Mouse (Mus musculus) left cerebral cortex, adult 2 months (tissue): ENCODE data around the gene Slc35f6. TPM values are rescaled to one million over a fixed set of nuclear protein-coding genes. Genes with fewer than 3 reads are reported as not detected.

ENCODE experiments used
- DNase-seq, 2 experiments: peaks; one replicate each; pipeline ENCODE4 v3.0.0; 2021 to 2022; ENCODE audit warnings: low spot score in 2 of 2, mixed read lengths in 1 of 2; ENCODE audit errors: extremely low spot score in 1 of 2
- H3K27ac ChIP-seq: fragments of 200-600 bp; 2 replicates; pipeline ENCODE4 v1.8.1; 2022
- H3K4me3 ChIP-seq: fragments of 200-600 bp; 2 replicates; pipeline ENCODE4 v1.8.1; 2022
- CTCF ChIP-seq: fragments of 200-600 bp; IDR thresholded peaks from 2 replicates; pipeline ENCODE4 v1.8.1; 2022; ENCODE audit warnings: antibody characterized with exemption, mild to moderate bottlenecking, moderate library complexity
- intact Hi-C: fragments of 180-260 bp; cut with DNase I; formaldehyde crosslinking; loops from one replicate; pipeline ENCODE4 v1.15.1; 2025
- total RNA-seq, 2 experiments: library from RNA; stranded (reverse); gene quantifications; 2 replicates each; pipeline ENCODE4 v1.2.3; 2021

Slc35f6 gene
- total RNA-seq, 2 experiments from 2014 or later, result 42.2 to 45.6 TPM

- no peak for TF ChIP-seq CTCF
- Histone ChIP-seq H3K4me3 (0 out of 2 replicates have a peak overlapping the region, but pooled peaks have one; percentile 17), H3K27ac (no peak overlapping the region)
- intact Hi-C loops, result no loop called here
- DNase-seq, result peak in 1 of 2 experiments; percentile 30
Measured at GRCm38 (mm10) chr5:30622177-30622840, 25.4 kb upstream of the Slc35f6 start.

GRCm38 (mm10) chr5:30622841-30623185 is 24.9 kb upstream of the Slc35f6 start:
- no peak for DNase-seq
- no peak for TF ChIP-seq CTCF
- Histone ChIP-seq H3K4me3 (no peak overlapping the region), H3K27ac (no peak overlapping the region)
- intact Hi-C loops, result no loop called here

GRCm38 (mm10) chr5:30623380-30623779 is 24.4 kb upstream of the Slc35f6 start:
- H3K27ac ChIP-seq, result no peak overlapping the region
- intact Hi-C loops, result no loop called here
- DNase-seq, result no peak
- no peak for TF ChIP-seq CTCF
- H3K4me3 ChIP-seq, result no peak overlapping the region

- no peak for TF ChIP-seq CTCF
- DNase-seq, result no peak
- no peak overlapping the region for H3K4me3 ChIP-seq
- intact Hi-C loops, result no loop called here
- no peak overlapping the region for H3K27ac ChIP-seq
Measured at GRCm38 (mm10) chr5:30624311-30624710, 23.4 kb upstream of the Slc35f6 start.

GRCm38 (mm10) chr5:30624908-30625307 is 22.8 kb upstream of the Slc35f6 start:
- DNase-seq, result no peak
- Histone ChIP-seq H3K4me3 (no peak overlapping the region), H3K27ac (no peak overlapping the region)
- intact Hi-C loops, result no loop called here
- TF ChIP-seq CTCF, result no peak

GRCm38 (mm10) chr5:30625379-30625778 is 22.4 kb upstream of the Slc35f6 start:
- no peak for DNase-seq
- Histone ChIP-seq H3K27ac (no peak overlapping the region), H3K4me3 (no peak overlapping the region)
- intact Hi-C loops, result no loop called here
- TF ChIP-seq CTCF, result no peak

- no peak overlapping the region for H3K27ac ChIP-seq
- no peak for TF ChIP-seq CTCF
- no peak for DNase-seq
- intact Hi-C loops, result no loop called here
- H3K4me3 ChIP-seq, result no peak overlapping the region
Measured at GRCm38 (mm10) chr5:30626331-30627105, 21.2 kb upstream of the Slc35f6 start.

- no peak overlapping the region for H3K27ac ChIP-seq
- intact Hi-C loops, result loop anchor here (2.0 kb wide), 1 partner anchor 40 kb away; the partner anchor contains the start of gene Kcnk3
- TF ChIP-seq CTCF, result no peak
- no peak for DNase-seq
- no peak overlapping the region for H3K4me3 ChIP-seq
Measured at GRCm38 (mm10) chr5:30628511-30628910, 19.2 kb upstream of the Slc35f6 start.

GRCm38 (mm10) chr5:30630401-30630800 is 17.3 kb upstream of the Slc35f6 start:
- intact Hi-C loops, result loop anchor here (10.0 kb wide), 1 partner anchor 236 kb away; no protein-coding TSS in a partner anchor
- Histone ChIP-seq H3K4me3 (no peak overlapping the region), H3K27ac (peak overlapping the region; percentile 64)
- no peak for TF ChIP-seq CTCF
- DNase-seq, result peak in 1 of 2 experiments; percentile 46

GRCm38 (mm10) chr5:30632134-30632533 is 15.6 kb upstream of the Slc35f6 start:
- no peak overlapping the region for H3K4me3 ChIP-seq
- no peak for DNase-seq
- H3K27ac ChIP-seq, result no peak overlapping the region
- intact Hi-C loops, result loop anchor here (10.0 kb wide), 1 partner anchor 237 kb away; no protein-coding TSS in a partner anchor
- no peak for TF ChIP-seq CTCF

GRCm38 (mm10) chr5:30636994-30637393 is 10.7 kb upstream of the Slc35f6 start:
- no peak for DNase-seq
- intact Hi-C loops, result loop anchor here (10.0 kb wide), 1 partner anchor 242 kb away; no protein-coding TSS in a partner anchor

GRCm38 (mm10) chr5:30638041-30638440 is 9.7 kb upstream of the Slc35f6 start:
- peak; percentile 91 for TF ChIP-seq CTCF
- Histone ChIP-seq H3K27ac (no peak overlapping the region), H3K4me3 (no peak overlapping the region)
- peak; percentile 78 to 80 for DNase-seq
- intact Hi-C loops, result loop anchor here (1.0 to 10.0 kb wide), 3 partner anchors 122 to 243 kb away; no protein-coding TSS in a partner anchor

More at GRCm38 (mm10) chr5:30636994-30637393, 10.7 kb upstream of the Slc35f6 start:
- TF ChIP-seq CTCF, result no peak
- no peak overlapping the region for H3K27ac ChIP-seq
- H3K4me3 ChIP-seq, result no peak overlapping the region
